Mouse (Mus musculus): ENCODE measurements around the gene Aasdh.

DNA sequence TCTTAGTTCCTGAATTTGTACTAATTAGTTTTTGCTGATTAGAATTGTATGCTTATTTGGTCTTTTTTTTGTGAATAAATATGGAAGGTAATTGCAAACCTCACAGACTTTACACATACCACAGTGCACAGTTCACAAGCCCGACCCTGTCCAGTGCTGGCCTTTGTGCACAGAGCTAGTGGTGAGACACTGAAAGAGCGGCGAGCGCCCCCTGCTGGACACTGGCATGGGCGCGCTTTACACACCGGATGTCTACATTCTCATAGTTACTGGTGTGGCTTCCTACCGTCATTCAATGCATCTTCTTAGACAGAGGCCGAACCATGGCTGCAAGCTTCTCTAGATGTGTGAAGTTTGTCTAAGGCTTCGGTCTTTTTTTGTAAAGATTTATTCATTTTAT is 51.8 kb downstream of the Aasdh start:
- TF ChIP-seq ZC3H11A (IDR thresholded peaks at IDR 0.05; ENCODE audit: low read depth, low read length): peak; percentile 83
- no peak for TF ChIP-seq TAL1 (IDR thresholded peaks at IDR 0.05; ENCODE audit: low read length)

Data from MEL (cell line).